Mouse (Mus musculus): ENCODE measurements around the gene Gm49396. TPM values are rescaled to one million over a fixed set of nuclear protein-coding genes. Genes with fewer than 3 reads are reported as not detected.

Gene Gm49396
- polyA plus RNA-seq, 1 experiment: 1.0 TPM

DNA sequence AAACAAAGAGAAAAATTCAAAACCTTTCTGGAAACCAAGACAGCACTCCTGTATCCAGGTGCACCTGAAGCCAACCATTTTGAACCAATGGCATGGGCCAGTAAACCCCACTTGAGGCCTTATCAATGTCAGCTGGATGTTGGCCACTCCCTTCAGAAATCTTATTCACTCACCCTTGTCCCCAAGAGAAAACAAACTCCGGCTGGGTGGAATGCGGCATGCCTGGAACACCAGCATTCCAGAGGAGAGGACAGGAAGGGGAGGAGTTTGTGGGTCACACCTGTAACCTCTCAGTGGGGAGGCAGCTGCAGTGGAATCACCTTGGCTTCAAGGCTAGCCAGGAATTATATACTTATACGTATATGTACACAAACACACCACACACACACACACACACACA lies 39.4 kb downstream of the Gm49396 start:
- no peak for TF ChIP-seq E2F4 (IDR thresholded peaks at IDR 0.05; ENCODE audit: insufficient read depth)
- no peak for TF ChIP-seq POLR2A (IDR thresholded peaks at IDR 0.05; ENCODE audit: insufficient read length, low read depth)
- no peak for TF ChIP-seq TCF12 (IDR thresholded peaks at IDR 0.05; ENCODE audit: insufficient read depth, poor library complexity, severe bottlenecking)
- TF ChIP-seq POLR2AphosphoS2 (IDR thresholded peaks at IDR 0.05; ENCODE audit: insufficient read length, low read depth): no peak
- no peak for TF ChIP-seq CEBPB (IDR thresholded peaks at IDR 0.05; ENCODE audit: insufficient read depth, poor library complexity, severe bottlenecking)
- no peak for TF ChIP-seq MAX (IDR thresholded peaks at IDR 0.05; ENCODE audit: low read depth)
- TF ChIP-seq USF1 (IDR thresholded peaks at IDR 0.05; ENCODE audit: low read depth): no peak
- TF ChIP-seq MYOG (IDR thresholded peaks at IDR 0.05; ENCODE audit: control insufficient read depth in 1 of 3, insufficient read depth in 1 of 3, insufficient read length in 2 of 3, low read depth in 2 of 3): no peak
- TF ChIP-seq REST (IDR thresholded peaks at IDR 0.05; ENCODE audit: insufficient read depth, insufficient read length): no peak
- TF ChIP-seq MYOD1 (IDR thresholded peaks at IDR 0.05; ENCODE audit: control insufficient read depth in 1 of 3, insufficient read length in 2 of 3, low read depth in 2 of 3): no peak
- no peak for TF ChIP-seq SRF (IDR thresholded peaks at IDR 0.05; ENCODE audit: control insufficient read depth, insufficient read length, low read depth)
- TF ChIP-seq TCF3 (IDR thresholded peaks at IDR 0.05; ENCODE audit: insufficient read length, low read depth): no peak
- Histone ChIP-seq H3K36me3 (ENCODE audit: control insufficient read depth, insufficient read depth) (no peaks in the 10 kb centered on the region), H3K79me2 (ENCODE audit: control insufficient read depth, insufficient read depth) (no peaks in the 10 kb centered on the region), H3K4me2 (ENCODE audit: low read depth) (no peak overlapping the region), H3K4me3 (no peak overlapping the region), H3K27me3 (ENCODE audit: control insufficient read depth, insufficient read depth, insufficient read length) (peaks cover 25% of the 10 kb centered on the region), H3ac (ENCODE audit: control insufficient read depth, insufficient read length) (no peak overlapping the region)

DNA sequence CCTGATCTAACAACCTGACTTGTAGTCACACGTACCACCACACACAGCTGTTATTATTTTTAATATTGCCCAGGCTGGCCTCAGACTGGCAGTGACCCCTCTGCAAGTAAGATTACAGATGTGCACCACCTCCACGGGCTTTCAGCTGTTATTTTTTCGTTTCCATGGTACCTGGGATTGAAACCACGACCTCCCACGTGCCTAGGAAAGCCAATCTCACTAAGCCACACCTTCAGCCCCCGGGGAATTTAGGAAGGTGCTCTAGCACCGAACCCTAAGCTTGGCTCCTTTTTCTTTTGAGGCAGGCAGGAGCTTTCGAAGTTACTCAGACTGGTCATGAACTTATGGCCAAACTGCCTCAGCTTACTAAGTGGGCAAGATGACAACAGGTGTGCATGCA lies 41.3 kb downstream of the Gm49396 start:
- H3K4me3 ChIP-seq: no peak overlapping the region
- peaks cover 10% of the 10 kb centered on the region for H3K27me3 ChIP-seq (ENCODE audit: control insufficient read depth, insufficient read depth, insufficient read length)
- no peaks in the 10 kb centered on the region for H3K79me2 ChIP-seq (ENCODE audit: control insufficient read depth, insufficient read depth)
- no peaks in the 10 kb centered on the region for H3K36me3 ChIP-seq (ENCODE audit: control insufficient read depth, insufficient read depth)
- no peak overlapping the region for H3K4me2 ChIP-seq (ENCODE audit: low read depth)
- H3ac ChIP-seq (ENCODE audit: control insufficient read depth, insufficient read length): no peak overlapping the region
- TF ChIP-seq E2F4 (IDR thresholded peaks at IDR 0.05; ENCODE audit: insufficient read depth) (no peak), USF1 (IDR thresholded peaks at IDR 0.05; ENCODE audit: low read depth) (no peak), MYOD1 (IDR thresholded peaks at IDR 0.05; ENCODE audit: control insufficient read depth in 1 of 3, insufficient read length in 2 of 3, low read depth in 2 of 3) (no peak), MAX (IDR thresholded peaks at IDR 0.05; ENCODE audit: low read depth) (no peak), POLR2AphosphoS2 (IDR thresholded peaks at IDR 0.05; ENCODE audit: insufficient read length, low read depth) (no peak), POLR2A (IDR thresholded peaks at IDR 0.05; ENCODE audit: insufficient read length, low read depth) (no peak), MYOG (IDR thresholded peaks at IDR 0.05; ENCODE audit: control insufficient read depth in 1 of 3, insufficient read depth in 1 of 3, insufficient read length in 2 of 3, low read depth in 2 of 3) (no peak), REST (IDR thresholded peaks at IDR 0.05; ENCODE audit: insufficient read depth, insufficient read length) (no peak), SRF (IDR thresholded peaks at IDR 0.05; ENCODE audit: control insufficient read depth, insufficient read length, low read depth) (no peak), CEBPB (IDR thresholded peaks at IDR 0.05; ENCODE audit: insufficient read depth, poor library complexity, severe bottlenecking) (no peak)

DNA sequence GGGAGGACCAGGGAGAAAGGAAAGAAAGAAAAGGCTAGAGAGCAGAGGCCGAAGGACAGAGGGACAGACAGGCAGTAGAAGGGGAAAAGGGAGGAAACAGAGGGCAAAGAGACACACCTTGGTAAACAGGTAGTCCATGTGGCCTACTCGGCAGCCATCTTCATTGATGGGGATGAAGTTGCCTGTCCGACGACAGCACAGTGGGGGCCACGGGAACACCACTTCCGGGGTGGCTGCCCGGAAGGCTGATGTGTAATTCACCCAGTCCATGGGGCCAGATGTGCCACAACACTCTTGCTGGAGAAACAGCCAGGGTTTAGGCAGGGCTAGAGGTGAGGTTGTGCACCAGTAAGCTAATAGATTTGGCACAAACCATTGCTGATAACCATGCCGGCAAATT lies 41.8 kb downstream of the Gm49396 start:
- Histone ChIP-seq H3K4me2 (ENCODE audit: low read depth) (no peak overlapping the region), H3K4me3 (no peak overlapping the region), H3K27me3 (ENCODE audit: control insufficient read depth, insufficient read depth, insufficient read length) (peaks cover 7% of the 10 kb centered on the region), H3ac (ENCODE audit: control insufficient read depth, insufficient read length) (no peak overlapping the region), H3K36me3 (ENCODE audit: control insufficient read depth, insufficient read depth) (no peaks in the 10 kb centered on the region), H3K79me2 (ENCODE audit: control insufficient read depth, insufficient read depth) (no peaks in the 10 kb centered on the region)
- TF ChIP-seq TCF12 (IDR thresholded peaks at IDR 0.05; ENCODE audit: insufficient read depth, poor library complexity, severe bottlenecking) (no peak), MYOG (IDR thresholded peaks at IDR 0.05; ENCODE audit: control insufficient read depth in 1 of 3, insufficient read depth in 1 of 3, insufficient read length in 2 of 3, low read depth in 2 of 3) (no peak), REST (IDR thresholded peaks at IDR 0.05; ENCODE audit: insufficient read depth, insufficient read length) (no peak), POLR2A (IDR thresholded peaks at IDR 0.05; ENCODE audit: insufficient read length, low read depth) (no peak), CEBPB (IDR thresholded peaks at IDR 0.05; ENCODE audit: insufficient read depth, poor library complexity, severe bottlenecking) (no peak), E2F4 (IDR thresholded peaks at IDR 0.05; ENCODE audit: insufficient read depth) (no peak), TCF3 (IDR thresholded peaks at IDR 0.05; ENCODE audit: insufficient read length, low read depth) (no peak), USF1 (IDR thresholded peaks at IDR 0.05; ENCODE audit: low read depth) (no peak), MYOD1 (IDR thresholded peaks at IDR 0.05; ENCODE audit: control insufficient read depth in 1 of 3, insufficient read length in 2 of 3, low read depth in 2 of 3) (no peak), SRF (IDR thresholded peaks at IDR 0.05; ENCODE audit: control insufficient read depth, insufficient read length, low read depth) (no peak), MAX (IDR thresholded peaks at IDR 0.05; ENCODE audit: low read depth) (no peak), POLR2AphosphoS2 (IDR thresholded peaks at IDR 0.05; ENCODE audit: insufficient read length, low read depth) (no peak)

DNA sequence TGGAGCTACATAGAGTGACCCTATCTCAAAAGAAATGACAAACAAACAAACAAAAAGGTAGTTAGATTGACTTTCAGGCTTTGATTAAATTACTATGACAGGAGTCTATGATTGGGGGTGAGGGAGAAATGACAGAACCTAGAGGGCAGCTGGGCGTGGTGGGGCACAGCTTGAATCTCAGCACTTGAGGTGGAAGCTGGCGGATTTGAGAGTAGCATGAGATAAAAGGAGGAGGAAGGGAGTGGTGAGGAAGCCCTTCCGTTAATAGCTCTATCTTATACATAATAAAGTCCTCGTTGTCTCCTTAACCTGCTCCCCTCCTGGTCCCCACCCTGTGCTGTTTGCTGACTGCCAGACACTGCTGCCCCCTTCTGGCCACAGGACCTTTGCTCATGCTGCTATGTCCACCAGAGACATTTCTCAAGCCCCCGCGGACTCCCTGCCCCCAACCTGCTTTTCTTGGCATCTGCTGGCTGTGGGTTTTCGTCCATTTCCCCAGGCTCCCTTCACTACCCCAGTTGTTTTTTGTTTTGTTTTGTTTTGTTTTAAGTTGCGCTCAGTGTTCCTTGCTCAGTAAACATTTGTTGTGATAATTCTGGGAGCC lies 44.7 kb downstream of the Gm49396 start:
- TF ChIP-seq USF1 (IDR thresholded peaks at IDR 0.05; ENCODE audit: low read depth) (no peak), TCF3 (IDR thresholded peaks at IDR 0.05; ENCODE audit: insufficient read length, low read depth) (no peak), POLR2A (IDR thresholded peaks at IDR 0.05; ENCODE audit: insufficient read length, low read depth) (no peak), TCF12 (IDR thresholded peaks at IDR 0.05; ENCODE audit: insufficient read depth, poor library complexity, severe bottlenecking) (no peak), POLR2AphosphoS2 (IDR thresholded peaks at IDR 0.05; ENCODE audit: insufficient read length, low read depth) (no peak), REST (IDR thresholded peaks at IDR 0.05; ENCODE audit: insufficient read depth, insufficient read length) (no peak), E2F4 (IDR thresholded peaks at IDR 0.05; ENCODE audit: insufficient read depth) (no peak), MYOG (IDR thresholded peaks at IDR 0.05; ENCODE audit: control insufficient read depth in 1 of 3, insufficient read depth in 1 of 3, insufficient read length in 2 of 3, low read depth in 2 of 3) (no peak), CEBPB (IDR thresholded peaks at IDR 0.05; ENCODE audit: insufficient read depth, poor library complexity, severe bottlenecking) (no peak), MAX (IDR thresholded peaks at IDR 0.05; ENCODE audit: low read depth) (no peak)
- Histone ChIP-seq H3K36me3 (ENCODE audit: control insufficient read depth, insufficient read depth) (no peaks in the 10 kb centered on the region), H3K4me2 (ENCODE audit: low read depth) (no peak overlapping the region), H3K79me2 (ENCODE audit: control insufficient read depth, insufficient read depth) (no peaks in the 10 kb centered on the region), H3ac (ENCODE audit: control insufficient read depth, insufficient read length) (no peak overlapping the region), H3K27me3 (ENCODE audit: control insufficient read depth, insufficient read depth, insufficient read length) (no peaks in the 10 kb centered on the region), H3K4me3 (no peak overlapping the region)
